Mouse (Mus musculus) lung, adult 2 months (tissue): ENCODE data around the gene Tpbpa.
"Not testable (repeated sequence)": the region's sequence is repeated elsewhere in the genome, so short reads cannot be mapped to it uniquely, and the experiment has no call there.

Experiments used
- CTCF ChIP-seq: fragments of 200-500 bp; IDR thresholded peaks from 2 replicates; pipeline ENCODE4 v1.5.1; 2011; ENCODE audit warnings: mild to moderate bottlenecking, low read length, control low read depth; ENCODE audit not compliant: insufficient read depth
- POLR2A ChIP-seq: fragments of 200-500 bp; IDR thresholded peaks from 2 replicates; pipeline ENCODE4 v1.6.1; 2011; ENCODE audit warnings: low read depth, mild to moderate bottlenecking, control low read depth, low read length, borderline replicate concordance; ENCODE audit errors: extremely low read depth

- not testable (repeated sequence) for TF ChIP-seq CTCF, POLR2A
Observed at GRCm38 (mm10) chr13:60904780-60905179, 37.0 kb downstream of the Tpbpa start, which contains the start of gene Tpbpb.
